Mouse (Mus musculus) heart, embryonic 12.5 days (tissue): ENCODE results near the gene Znrf4. TPM values are rescaled to one million over a fixed set of nuclear protein-coding genes. Genes with fewer than 3 reads are reported as not detected.
A peak's percentile ranks its signal among the peaks of the same experiment; 100 is the strongest.

Experiments used
- ATAC-seq: fragments of 200-750 bp; cut with Nextera tagmentation; 2 replicates; pipeline ENCODE4 v1.8.0; 2017; ENCODE audit warnings: moderate TSS enrichment, moderate library complexity; ENCODE audit not compliant: insufficient number of reproducible peaks, low FRiP score
- H3K27ac ChIP-seq: fragments of 300-500 bp; sonication (generic); 2 replicates; pipeline ENCODE4 v1.5.1; 2016; ENCODE audit warnings: mild to moderate bottlenecking, moderate library complexity; ENCODE audit not compliant: poor library complexity, severe bottlenecking
- H3K27me3 ChIP-seq: fragments of 300-500 bp; sonication (generic); replicated peaks from 2 replicates; pipeline ENCODE4 v1.6.1; 2016; ENCODE audit warnings: mild to moderate bottlenecking, moderate library complexity
- H3K36me3 ChIP-seq: fragments of 300-500 bp; sonication (generic); 2 replicates; pipeline ENCODE4 v1.6.1; 2016; ENCODE audit warnings: mild to moderate bottlenecking, moderate library complexity
- H3K4me1 ChIP-seq: fragments of 300-500 bp; sonication (generic); replicated peaks from 2 replicates; pipeline ENCODE4 v1.6.1; 2016; ENCODE audit warnings: mild to moderate bottlenecking
- H3K4me2 ChIP-seq: fragments of 300-500 bp; sonication (generic); 2 replicates; pipeline ENCODE4 v1.6.1; 2016; ENCODE audit warnings: mild to moderate bottlenecking, moderate library complexity
- H3K4me3 ChIP-seq: fragments of 300-500 bp; sonication (generic); 2 replicates; pipeline ENCODE4 v1.5.1; 2016; ENCODE audit warnings: mild to moderate bottlenecking
- H3K9ac ChIP-seq: fragments of 300-500 bp; sonication (generic); 2 replicates; pipeline ENCODE4 v1.6.1; 2016; ENCODE audit warnings: mild to moderate bottlenecking, moderate library complexity
- H3K9me3 ChIP-seq: fragments of 300-500 bp; sonication (generic); replicated peaks from 2 replicates; pipeline ENCODE4 v1.6.1; 2016; ENCODE audit warnings: mild to moderate bottlenecking, moderate library complexity
- WGBS: fragments of 180-500 bp; shearing (Covaris S2); methylation state at CpG from one replicate; pipeline ENCODE4 v1.1.7; 2016; 5-methylcytosine and 5-hydroxymethylcytosine counted together
- polyA plus RNA-seq: library from polyadenylated mRNA; unstranded; fragments of >200 nt; fragmentation: Nextera tagmentation; extraction: Ambion mirVana; gene quantifications from 2 replicates; pipeline ENCODE4 v1.2.1, GENCODE M21; 2016

The Znrf4 gene
- polyA plus RNA-seq, 1 experiment from 2014 or later: not detected

- Histone ChIP-seq H3K4me3 (no peak overlapping the region), H3K9me3 (peaks cover 38% of the 10 kb centered on the region), H3K36me3 (no peaks in the 10 kb centered on the region), H3K4me2 (no peak overlapping the region), H3K9ac (no peak overlapping the region), H3K27ac (no peak overlapping the region), H3K27me3 (peaks cover 8% of the 10 kb centered on the region), H3K4me1 (no peaks in the 10 kb centered on the region)
- ATAC-seq: no peak
- 20% methylated on average over 12 of the region's 12 CpGs for WGBS
These were observed 24.2 kb downstream of the Znrf4 start for GRCm38 (mm10) chr17:56488028-56488427.

DNA sequence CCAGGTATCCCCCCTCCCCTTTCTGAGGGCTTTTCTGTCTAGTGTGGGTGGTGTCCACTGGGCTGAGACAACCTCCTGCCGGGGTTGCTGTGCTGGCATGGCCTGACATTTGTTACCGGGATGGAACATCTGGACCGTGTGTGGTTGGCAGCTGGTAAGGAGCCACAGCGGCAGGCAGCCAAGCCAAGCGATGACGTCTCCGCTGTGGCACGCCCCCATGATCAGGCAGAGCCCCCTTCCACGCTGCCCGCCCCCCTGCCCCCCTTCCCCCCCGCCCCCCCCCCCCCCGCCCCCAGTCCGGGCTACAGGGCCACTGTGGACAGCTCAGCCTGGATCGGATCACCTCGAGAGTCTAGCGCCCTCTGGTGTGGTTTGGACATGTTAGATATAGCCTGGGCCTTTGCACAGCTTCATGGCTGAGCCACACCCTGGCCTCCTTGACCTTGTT is 24.8 kb downstream of the Znrf4 start:
- no peaks in the 10 kb centered on the region for H3K4me1 ChIP-seq
- no peak overlapping the region for H3K4me3 ChIP-seq
- ATAC-seq: peak; percentile 47; the same call in 1 of the 2 replicates
- H3K4me2 ChIP-seq: no peak overlapping the region
- H3K36me3 ChIP-seq: no peaks in the 10 kb centered on the region
- no peak overlapping the region for H3K27ac ChIP-seq
- peaks cover 32% of the 10 kb centered on the region for H3K9me3 ChIP-seq
- no peak overlapping the region for H3K9ac ChIP-seq
- whole genome bisulfite sequencing: 14% methylated on average over 7 of the region's 16 CpGs
- H3K27me3 ChIP-seq: peaks cover 13% of the 10 kb centered on the region

DNA sequence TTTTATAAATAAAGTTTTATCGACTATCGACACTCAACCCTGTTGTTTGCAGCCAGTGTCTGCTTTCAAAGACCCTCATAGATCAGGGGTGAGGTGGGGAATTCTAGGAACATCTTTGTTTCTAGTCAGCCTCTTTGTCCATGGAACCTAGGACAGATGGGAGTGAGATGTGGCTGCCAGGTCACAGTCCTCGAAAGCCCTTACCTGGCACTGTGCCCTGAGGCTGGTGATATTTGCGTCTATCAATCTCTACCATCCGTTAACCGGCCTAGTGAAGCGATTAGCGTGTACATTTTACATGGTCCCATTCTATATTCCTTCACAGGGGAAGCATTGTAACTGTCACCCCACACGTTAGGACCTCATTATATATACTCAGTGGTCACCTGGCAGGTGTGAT is 26.3 kb downstream of the Znrf4 start:
- peaks cover 24% of the 10 kb centered on the region for H3K27me3 ChIP-seq
- no peak overlapping the region for H3K27ac ChIP-seq
- ATAC-seq: no peak
- H3K36me3 ChIP-seq: no peaks in the 10 kb centered on the region
- WGBS: 90% methylated on average over 9 of the region's 9 CpGs
- no peak overlapping the region for H3K4me3 ChIP-seq
- H3K4me2 ChIP-seq: no peak overlapping the region
- no peaks in the 10 kb centered on the region for H3K4me1 ChIP-seq
- peaks cover 17% of the 10 kb centered on the region for H3K9me3 ChIP-seq
- no peak overlapping the region for H3K9ac ChIP-seq

- H3K4me1 ChIP-seq: no peaks in the 10 kb centered on the region
- H3K4me3 ChIP-seq: no peak overlapping the region
- no peak overlapping the region for H3K9ac ChIP-seq
- WGBS: 67% methylated on average over 9 of the region's 9 CpGs
- H3K36me3 ChIP-seq: no peaks in the 10 kb centered on the region
- no peak overlapping the region for H3K27ac ChIP-seq
- H3K4me2 ChIP-seq: no peak overlapping the region
- peaks cover 8% of the 10 kb centered on the region for H3K9me3 ChIP-seq
- ATAC-seq: no peak
- H3K27me3 ChIP-seq: peaks cover 24% of the 10 kb centered on the region
These were observed 27.1 kb downstream of the Znrf4 start for GRCm38 (mm10) chr17:56485118-56485517.

GRCm38 (mm10) chr17:56482671-56483070 is 29.6 kb downstream of the Znrf4 start:
- Histone ChIP-seq H3K9ac (no peak overlapping the region), H3K27ac (no peak overlapping the region), H3K27me3 (peaks cover 26% of the 10 kb centered on the region), H3K4me3 (no peak overlapping the region), H3K9me3 (no peaks in the 10 kb centered on the region), H3K4me1 (no peaks in the 10 kb centered on the region), H3K36me3 (no peaks in the 10 kb centered on the region), H3K4me2 (no peak overlapping the region)
- no peak for ATAC-seq
- 63% methylated on average over 1 of the region's 1 CpGs for WGBS

DNA sequence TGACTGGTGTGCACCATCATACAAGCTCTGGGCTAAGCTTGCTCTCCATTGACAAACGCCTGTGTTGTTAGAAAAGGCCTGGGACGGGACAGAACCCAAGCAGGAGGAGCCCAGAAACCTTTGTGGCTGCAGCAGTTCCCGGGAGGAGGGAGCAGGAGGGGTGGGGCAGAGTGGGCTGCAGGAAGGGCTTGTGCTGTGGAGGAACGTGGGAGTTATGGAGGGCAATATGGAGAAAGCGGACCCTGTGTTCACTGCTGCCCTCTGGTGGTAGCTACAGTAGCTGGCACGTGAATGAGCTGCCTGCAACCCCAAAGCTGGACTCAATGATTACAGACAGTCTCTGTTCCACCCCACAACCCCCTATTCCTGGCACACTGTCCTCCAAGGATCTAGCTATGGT is 32.9 kb downstream of the Znrf4 start:
- Histone ChIP-seq H3K36me3 (no peaks in the 10 kb centered on the region), H3K9ac (no peak overlapping the region), H3K4me3 (no peak overlapping the region), H3K4me2 (no peak overlapping the region), H3K4me1 (peaks cover 14% of the 10 kb centered on the region), H3K27me3 (peaks cover 44% of the 10 kb centered on the region), H3K27ac (no peak overlapping the region), H3K9me3 (peaks cover 5% of the 10 kb centered on the region)
- no peak for ATAC-seq
- 17% methylated on average over 6 of the region's 6 CpGs for WGBS

- H3K9ac ChIP-seq: no peak overlapping the region
- peaks cover 56% of the 10 kb centered on the region for H3K27me3 ChIP-seq
- H3K9me3 ChIP-seq: peaks cover 5% of the 10 kb centered on the region
- WGBS: 57% methylated on average over 11 of the region's 11 CpGs
- H3K4me1 ChIP-seq: peaks cover 26% of the 10 kb centered on the region
- H3K4me2 ChIP-seq: no peak overlapping the region
- no peak for ATAC-seq
- H3K4me3 ChIP-seq: no peak overlapping the region
- H3K27ac ChIP-seq: no peak overlapping the region
- no peaks in the 10 kb centered on the region for H3K36me3 ChIP-seq
These were observed 34.0 kb downstream of the Znrf4 start for GRCm38 (mm10) chr17:56478191-56478611.

- Histone ChIP-seq H3K27me3 (peaks cover 56% of the 10 kb centered on the region), H3K9me3 (peaks cover 5% of the 10 kb centered on the region), H3K4me2 (no peak overlapping the region), H3K9ac (no peak overlapping the region), H3K27ac (no peak overlapping the region), H3K4me1 (peaks cover 34% of the 10 kb centered on the region), H3K36me3 (no peaks in the 10 kb centered on the region), H3K4me3 (no peak overlapping the region)
- ATAC-seq: no peak
- WGBS: 84% methylated on average over 19 of the region's 19 CpGs
These were observed 34.9 kb downstream of the Znrf4 start for GRCm38 (mm10) chr17:56477191-56477818.

GRCm38 (mm10) chr17:56476402-56476752 is 35.9 kb downstream of the Znrf4 start, which contains the start of gene Ptprs:
Gene Ptprs, minus strand, starts transcription at chr17:56476483.
- Histone ChIP-seq H3K4me1 (peaks cover 38% of the 10 kb centered on the region), H3K27me3 (peaks cover 49% of the 10 kb centered on the region), H3K36me3 (no peaks in the 10 kb centered on the region), H3K9ac (peak within 1 kb of the TSS; percentile 94), H3K4me2 (peak within 1 kb of the TSS; percentile 100), H3K4me3 (peak within 1 kb of the TSS; percentile 84), H3K27ac (peak within 1 kb of the TSS; percentile 55), H3K9me3 (peaks cover 5% of the 10 kb centered on the region)
- 0% methylated on average over 27 of the region's 27 CpGs for WGBS
- ATAC-seq: peak; percentile 84

- peak; percentile 9; the same call in 1 of the 2 replicates for ATAC-seq
- peak overlapping the region; percentile 94 for H3K9ac ChIP-seq
- 1% methylated on average over 64 of the region's 66 CpGs for WGBS
- peak overlapping the region; percentile 100 for H3K4me2 ChIP-seq
- H3K27ac ChIP-seq: peak overlapping the region; percentile 55
- H3K27me3 ChIP-seq: peaks cover 51% of the 10 kb centered on the region
- peaks cover 5% of the 10 kb centered on the region for H3K9me3 ChIP-seq
- H3K4me1 ChIP-seq: peaks cover 44% of the 10 kb centered on the region
- H3K36me3 ChIP-seq: no peaks in the 10 kb centered on the region
- H3K4me3 ChIP-seq: peak overlapping the region; percentile 84
These were observed 36.4 kb downstream of the Znrf4 start for GRCm38 (mm10) chr17:56475584-56476401.

- Histone ChIP-seq H3K9me3 (peaks cover 5% of the 10 kb centered on the region), H3K27me3 (peaks cover 51% of the 10 kb centered on the region), H3K4me2 (peak overlapping the region; percentile 100), H3K4me3 (peak overlapping the region; percentile 84), H3K27ac (no peak overlapping the region), H3K4me1 (peaks cover 51% of the 10 kb centered on the region), H3K9ac (peak overlapping the region; percentile 94), H3K36me3 (no peaks in the 10 kb centered on the region)
- 2% methylated on average over 24 of the region's 24 CpGs for WGBS
- no peak for ATAC-seq
These were observed 37.2 kb downstream of the Znrf4 start for GRCm38 (mm10) chr17:56474831-56475581.
